Mouse (Mus musculus): ENCODE measurements around the gene Cenpb.

DNA sequence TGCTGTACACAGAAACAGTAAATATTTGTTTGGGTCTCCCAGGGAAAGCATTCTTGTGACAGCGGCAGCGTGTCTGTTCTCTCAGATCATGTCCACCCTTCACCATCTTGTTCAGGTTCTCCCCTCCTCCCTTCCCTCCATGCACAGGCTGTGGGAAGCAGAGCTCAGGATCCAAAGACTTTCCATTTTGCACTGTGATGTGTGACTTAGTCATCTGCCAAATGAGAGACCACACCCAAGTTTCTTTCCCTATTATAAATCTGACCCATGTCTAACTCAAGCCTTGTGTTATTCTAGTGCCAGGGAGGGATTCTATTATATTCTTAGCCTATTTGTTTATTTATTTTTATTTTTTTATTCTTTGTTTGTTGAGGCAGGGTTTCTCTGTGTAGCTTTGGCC, 28.5 kb upstream of the Cenpb start:
- TF ChIP-seq POLR2A (IDR thresholded peaks at IDR 0.05; ENCODE audit: low read depth, low read length) (no peak), CTCF (conservative IDR thresholded peaks at IDR 0.05; ENCODE audit: insufficient read depth, insufficient read length, low read depth, low read length) (no peak)
